Mouse (Mus musculus): ENCODE data around the gene Ttc17.

Gene Ttc17

GRCm38 (mm10) chr2:94378678-94379077 is 27.8 kb downstream of the Ttc17 start:
- no peak for DNase-seq

- no peak for DNase-seq
Measured at GRCm38 (mm10) chr2:94371093-94371492, 35.4 kb downstream of the Ttc17 start.

DNA sequence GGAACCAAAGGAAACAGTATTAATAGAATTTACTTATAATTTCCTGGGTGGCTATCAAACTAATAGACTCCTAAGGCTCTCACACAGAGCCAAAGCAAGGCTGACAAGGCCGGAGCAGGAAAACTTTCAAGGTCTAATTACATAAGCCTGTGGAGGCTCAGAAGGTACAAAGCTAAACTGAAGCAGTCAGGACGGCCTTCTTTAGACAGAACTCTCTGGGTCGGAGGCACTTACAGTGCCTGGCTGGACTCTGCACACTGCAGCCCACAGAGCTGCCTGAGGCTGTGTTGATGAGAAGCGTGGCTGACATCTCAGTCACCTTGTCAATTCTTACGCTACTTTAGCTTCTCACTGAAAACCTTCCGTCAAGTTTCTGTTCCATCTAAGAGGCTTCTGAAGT is 42.7 kb downstream of the Ttc17 start:
- DNase-seq, result no peak

- peak; percentile 39 to 46 for DNase-seq
Measured at GRCm38 (mm10) chr2:94360398-94360973, 46.0 kb downstream of the Ttc17 start.

DNA sequence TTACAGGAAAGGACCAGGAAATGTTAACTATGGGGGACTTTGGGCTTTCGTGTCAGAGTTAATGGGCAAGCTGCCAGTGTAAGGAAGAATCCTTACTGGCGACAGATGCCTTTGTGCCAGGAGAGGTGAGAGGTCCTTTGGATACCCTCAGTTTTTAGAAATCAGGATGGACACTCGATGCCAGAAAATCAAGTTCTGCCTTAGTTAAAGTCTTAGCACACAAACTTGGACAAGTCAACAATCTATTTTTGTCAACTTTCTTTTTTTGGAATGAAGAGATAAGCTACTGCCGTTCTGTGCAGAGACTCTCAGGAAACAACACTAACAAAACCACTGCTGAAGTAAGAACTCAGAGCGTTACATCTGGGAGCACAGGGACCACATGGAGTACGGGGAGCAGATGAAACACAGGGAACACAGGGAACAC is 58.3 kb downstream of the Ttc17 start:
- no peak for DNase-seq

DNA sequence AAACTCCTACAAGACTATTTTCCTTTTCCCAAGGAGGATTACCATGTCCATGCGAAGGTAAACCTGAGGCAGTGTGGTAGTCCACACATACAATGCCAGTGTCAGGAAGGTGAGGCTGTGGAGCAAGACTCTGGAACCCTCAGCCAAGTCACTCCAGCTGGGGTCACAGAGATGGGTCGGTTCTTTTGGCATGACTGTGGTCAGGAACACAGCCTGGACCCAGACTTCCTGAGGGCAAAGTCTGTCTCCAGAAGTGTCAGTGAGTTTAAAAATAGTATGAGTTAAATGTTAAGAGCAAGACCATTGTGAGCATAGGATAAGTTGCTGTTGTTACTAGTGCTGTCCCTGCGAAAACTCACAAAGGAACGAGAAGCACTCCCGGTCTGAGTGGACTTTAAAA is 59.7 kb downstream of the Ttc17 start:
- no peak for DNase-seq

DNA sequence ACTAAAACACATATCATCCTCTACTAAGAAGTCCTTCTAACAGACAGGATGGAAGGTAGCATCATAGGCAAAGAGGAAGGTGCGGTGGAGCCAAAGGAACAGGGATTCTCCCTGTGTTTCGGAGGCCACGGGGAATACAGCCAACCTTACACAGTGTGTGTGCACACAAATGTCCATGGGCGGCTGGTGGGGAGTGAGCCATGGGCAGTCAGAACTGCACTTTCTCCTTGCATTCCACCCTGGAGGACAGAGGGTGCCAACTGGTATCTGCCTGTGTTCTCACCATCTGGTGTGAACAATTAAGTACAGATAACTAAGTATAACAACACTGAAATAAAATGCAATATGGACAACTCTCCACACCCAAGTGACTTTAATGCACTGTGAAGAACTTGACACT is 61.9 kb downstream of the Ttc17 start:
- peak; percentile 27 to 42 for DNase-seq

DNA sequence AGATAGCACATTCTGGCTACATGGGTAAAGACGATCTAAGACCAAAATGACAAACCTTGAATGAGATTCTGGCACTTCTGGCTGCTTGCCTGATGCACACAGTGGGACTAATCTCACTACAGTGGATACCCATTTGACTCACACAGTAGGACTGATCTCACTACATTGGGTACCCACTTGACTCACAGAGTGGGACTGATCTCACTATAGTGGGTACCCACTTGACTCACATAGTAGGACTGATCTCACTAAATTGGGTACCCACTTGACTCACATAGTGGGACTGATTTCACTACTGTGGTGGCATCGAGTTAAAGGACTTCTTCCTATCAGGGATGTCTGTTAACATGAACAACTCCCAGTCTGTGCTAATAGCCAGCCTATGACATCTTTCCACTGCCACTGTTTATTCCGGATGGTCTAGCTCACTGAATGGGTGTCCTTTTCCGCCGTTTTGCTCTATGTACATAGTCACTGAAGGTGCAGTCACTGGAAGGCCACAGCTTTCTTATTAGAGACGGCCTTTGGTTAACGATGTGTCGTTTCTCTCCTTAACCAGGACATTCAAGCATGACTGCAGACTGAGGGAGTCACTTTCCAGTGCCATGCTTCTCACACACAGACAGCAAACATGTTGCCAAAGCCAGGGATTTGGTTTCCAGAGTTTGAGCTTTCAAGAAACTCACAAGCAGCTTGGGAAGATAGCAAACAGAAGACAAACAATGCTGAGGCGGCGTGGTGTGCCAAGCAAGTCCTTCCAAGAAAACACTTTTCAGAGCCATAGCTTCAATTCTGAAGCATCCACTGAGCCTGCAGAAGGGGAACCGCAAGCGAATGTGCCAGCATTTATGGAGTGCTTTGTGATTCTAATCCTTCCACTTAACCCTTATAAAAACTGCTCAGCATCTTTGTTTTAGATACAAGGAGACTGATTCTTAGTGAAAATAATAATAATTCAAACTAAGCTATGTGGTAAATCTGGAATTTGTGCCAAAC is 62.9 kb downstream of the Ttc17 start:
- no peak for DNase-seq

DNA sequence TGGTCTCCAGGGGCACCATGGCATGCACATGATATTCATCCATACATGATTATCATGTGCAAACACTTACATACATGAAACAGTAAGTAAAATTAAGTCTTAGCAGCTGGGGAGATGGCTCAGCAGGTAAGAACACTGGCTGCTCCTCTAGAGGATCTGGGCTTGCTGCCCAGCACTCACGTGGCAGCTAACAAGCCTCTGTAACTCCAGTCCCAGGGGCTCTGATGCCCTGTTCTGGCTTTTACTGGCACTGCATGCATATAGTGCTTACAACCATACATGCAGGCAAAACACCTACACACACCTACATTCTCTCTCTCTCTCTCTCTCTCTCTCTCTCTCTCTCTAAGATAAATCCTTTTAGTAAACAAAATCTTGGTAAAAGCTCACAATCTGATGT is 65.7 kb downstream of the Ttc17 start:
- DNase-seq, result no peak

DNA sequence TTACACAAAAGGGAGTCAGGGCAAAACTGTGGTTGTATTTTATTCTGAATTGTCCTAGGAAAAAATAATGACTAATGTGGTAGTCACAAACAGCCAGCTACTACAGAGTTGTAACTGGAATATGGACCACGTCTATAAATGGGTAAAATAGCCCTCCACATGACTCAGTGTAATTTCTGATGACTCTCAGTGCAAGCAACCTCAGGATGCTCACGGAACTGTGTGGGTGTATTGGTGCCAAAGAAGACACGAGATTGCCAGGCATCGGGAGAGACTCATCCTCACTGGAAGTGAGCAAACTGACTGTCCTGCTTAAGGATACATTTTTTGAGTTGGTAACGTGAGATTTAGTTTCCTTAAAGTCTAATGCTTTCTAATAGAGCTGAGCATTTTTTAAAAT is 67.0 kb downstream of the Ttc17 start:
- no peak for DNase-seq

- peak in 1 of 2 experiments; percentile 27 for DNase-seq
Measured at GRCm38 (mm10) chr2:94336336-94336735, 70.2 kb downstream of the Ttc17 start.

- no peak for DNase-seq
Measured at GRCm38 (mm10) chr2:94334742-94335046, 71.8 kb downstream of the Ttc17 start.

DNA sequence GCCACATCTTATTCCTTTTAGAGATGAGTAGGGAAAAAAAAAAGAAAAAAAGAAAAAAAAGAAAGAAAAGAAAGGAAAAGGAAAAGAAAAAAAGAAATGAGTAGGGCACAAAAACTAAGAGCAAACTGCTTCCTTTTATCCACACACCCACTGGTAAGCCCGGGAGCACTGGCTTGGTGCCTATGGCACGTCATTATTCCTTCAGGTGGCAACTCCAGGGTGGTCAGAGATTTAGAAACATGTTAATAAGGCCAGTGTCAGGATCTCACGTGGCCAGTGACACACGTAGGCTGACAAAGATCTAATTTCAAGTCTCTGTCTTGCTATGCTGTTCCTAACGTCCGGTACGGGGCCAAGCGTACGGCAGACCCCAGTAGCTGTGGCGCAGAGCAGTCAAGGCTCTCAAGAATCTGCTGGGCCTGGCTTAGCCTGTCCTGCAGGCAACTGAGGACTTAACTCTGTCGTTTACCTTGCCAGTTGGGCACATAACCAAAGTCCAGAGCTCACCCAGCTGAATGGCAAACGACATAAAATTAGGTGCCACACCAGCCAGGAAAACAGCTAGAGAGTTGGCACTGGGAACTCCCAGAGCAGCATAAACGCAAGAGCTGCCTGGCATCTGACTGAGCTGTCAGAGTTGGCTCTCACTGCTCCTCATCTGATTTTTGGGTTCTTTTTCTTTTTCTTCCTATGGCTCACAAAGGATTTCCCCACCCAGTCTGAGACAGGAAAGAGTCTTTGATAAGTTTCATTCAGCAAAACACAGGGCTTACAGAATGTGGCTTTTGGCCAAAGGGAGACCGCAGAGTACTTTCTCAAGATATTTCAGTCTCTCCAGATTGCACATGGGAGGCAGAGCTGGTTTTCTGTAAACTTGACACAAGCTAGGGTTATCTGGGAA is 72.4 kb downstream of the Ttc17 start:
- DNase-seq, result peak; percentile 23 to 34

DNA sequence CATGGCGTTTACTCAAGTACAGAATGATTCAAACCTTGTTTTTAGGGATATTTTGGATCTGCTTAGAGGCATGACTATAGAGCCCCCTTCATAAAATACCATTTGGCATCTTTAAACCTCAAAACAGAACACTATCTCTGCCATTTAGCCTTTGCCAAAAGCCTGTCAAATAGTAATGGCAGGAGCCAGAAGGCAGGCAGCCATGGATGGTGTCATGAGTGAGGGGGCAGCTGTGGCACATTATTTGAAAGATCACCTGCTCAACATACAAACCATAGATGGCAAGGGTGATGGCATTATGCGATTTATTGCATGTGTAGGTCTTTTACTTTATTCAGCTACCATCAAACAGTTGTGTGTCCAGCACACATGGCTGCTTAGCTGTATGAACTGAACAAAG is 73.4 kb downstream of the Ttc17 start:
- DNase-seq, result no peak

DNA sequence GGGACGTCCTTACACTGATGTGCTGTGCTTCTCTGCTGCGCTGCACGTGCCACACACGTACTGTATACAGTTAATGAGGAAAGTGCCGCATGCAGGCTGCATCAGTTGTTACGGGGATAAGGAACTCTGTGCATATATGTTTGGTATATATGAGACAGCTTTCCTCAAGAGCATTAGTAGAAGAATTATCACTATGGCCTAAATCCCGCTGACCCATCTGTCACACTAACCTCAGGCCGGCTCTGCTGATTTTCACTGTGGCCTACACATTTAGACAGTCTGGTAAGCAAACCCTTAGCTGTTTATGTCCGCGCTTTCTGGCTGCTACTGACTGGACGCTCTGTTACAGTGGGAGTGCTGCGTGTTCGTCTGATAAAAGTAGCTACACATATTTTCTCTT is 77.2 kb downstream of the Ttc17 start:
- no peak for DNase-seq

DNA sequence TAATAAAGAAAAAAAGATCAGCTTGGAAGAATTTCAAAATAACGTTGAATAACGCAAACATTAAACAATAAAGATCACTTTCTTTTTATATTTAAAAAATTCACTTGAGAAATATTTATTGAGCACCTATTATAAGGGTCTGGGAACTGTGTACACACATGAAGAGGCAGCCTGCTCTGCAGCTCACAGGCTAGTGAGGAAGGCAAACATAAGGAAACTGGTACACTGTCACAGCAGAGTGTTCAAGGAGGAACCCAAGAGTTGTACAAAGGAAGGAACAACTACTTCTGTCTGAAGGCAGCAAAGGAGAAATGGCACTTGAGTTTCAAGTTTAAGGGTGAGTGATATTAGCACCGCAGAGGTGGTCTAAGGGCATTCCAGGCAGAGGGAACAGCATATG is 78.7 kb downstream of the Ttc17 start:
- DNase-seq, result no peak

GRCm38 (mm10) chr2:94319780-94320179 is 86.7 kb downstream of the Ttc17 start:
- no peak for DNase-seq

- no peak for DNase-seq
Measured at GRCm38 (mm10) chr2:94316526-94316925, 90.0 kb downstream of the Ttc17 start.

DNA sequence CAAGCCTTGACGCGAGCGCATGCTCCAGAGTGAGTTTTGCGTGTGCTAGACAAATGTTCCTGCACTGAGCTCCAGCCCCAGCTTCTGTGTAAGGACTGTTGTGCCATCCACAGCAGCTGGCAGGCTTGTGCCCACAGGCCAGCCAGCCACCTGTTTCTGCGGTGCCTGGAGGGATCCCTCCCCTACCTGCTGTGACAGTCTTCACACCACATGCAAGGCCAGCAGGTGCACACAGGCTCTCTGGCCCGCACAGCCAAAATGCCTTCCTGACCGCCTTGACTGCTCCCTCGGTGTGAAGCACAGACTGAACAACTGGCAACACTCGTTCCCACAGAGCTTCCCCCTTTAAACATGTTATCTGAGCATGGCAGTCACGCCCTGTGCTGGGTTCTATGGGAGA is 102.5 kb downstream of the Ttc17 start:
- peak; percentile 38 to 40 for DNase-seq

DNA sequence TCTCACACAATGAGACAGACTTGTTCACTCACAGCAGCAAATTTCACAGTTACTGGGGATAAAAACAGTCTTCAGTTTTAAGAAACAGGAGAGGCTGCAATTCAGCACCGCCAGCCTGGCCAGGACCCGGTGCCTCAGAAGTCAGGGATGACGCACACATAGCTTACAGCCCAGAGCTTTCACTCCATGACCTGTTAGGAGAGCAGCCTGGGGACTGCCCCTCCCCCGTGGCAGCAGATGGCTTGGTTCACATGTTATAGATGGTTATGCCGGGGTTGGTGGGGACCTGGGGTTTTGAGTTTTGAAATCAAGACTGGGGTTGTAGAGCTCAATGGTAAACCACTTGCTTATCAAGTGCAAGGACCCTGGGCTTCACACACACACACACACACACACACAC is 104.1 kb downstream of the Ttc17 start:
- peak; percentile 60 to 65 for DNase-seq

DNA sequence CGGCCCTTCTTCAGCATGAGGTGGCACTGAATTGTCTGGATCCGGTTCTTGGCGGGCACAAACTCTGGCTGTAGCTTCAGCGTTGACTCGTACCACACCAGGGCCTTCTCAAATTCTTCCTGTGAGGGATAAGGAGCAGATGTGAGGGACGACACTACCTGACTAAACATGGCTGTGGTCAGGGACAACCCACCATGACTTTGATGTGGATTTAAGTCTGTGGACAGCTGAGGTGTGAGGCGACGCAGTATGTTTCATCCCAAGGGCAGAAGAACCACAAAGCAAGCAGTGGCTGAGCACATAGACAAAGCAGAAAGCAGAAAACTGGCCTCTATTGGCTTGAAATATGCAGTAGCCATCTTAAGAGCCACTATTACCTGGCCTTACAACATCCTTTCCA is 104.7 kb downstream of the Ttc17 start:
- DNase-seq, result no peak

- no peak for DNase-seq
Measured at GRCm38 (mm10) chr2:94297467-94297866, 109.0 kb downstream of the Ttc17 start.

GRCm38 (mm10) chr2:94290483-94290882 is 116.0 kb downstream of the Ttc17 start:
- peak; percentile 87 to 88 for DNase-seq

Data from cerebellum, postnatal 36 days (tissue).